Mouse (Mus musculus): ENCODE measurements around the gene Dagla. TPM values are rescaled to one million over a fixed set of nuclear protein-coding genes. Genes with fewer than 3 reads are reported as not detected.

The Dagla gene
- total and polyA plus RNA-seq, 2 experiments: 0.18 to 0.93 TPM

- 35% methylated on average over 9 of the region's 9 CpGs for WGBS
Measured at GRCm38 (mm10) chr19:10333545-10334252, 29.0 kb upstream of the Dagla start.

GRCm38 (mm10) chr19:10331706-10332105 lies 27.0 kb upstream of the Dagla start:
- 59% methylated on average over 4 of the region's 4 CpGs for WGBS
- Histone ChIP-seq H3K27ac (replicated peaks; ENCODE audit: insufficient read depth, low read depth, low read length) (no peak overlapping the region), H3K27me3 (ENCODE audit: control insufficient read depth, insufficient read depth, low read length) (0 out of 2 replicates have a peak, but pooled peaks cover 2% of the 10 kb centered on the region), H3K36me3 (ENCODE audit: control insufficient read depth, insufficient read depth, low read length) (no peaks in the 10 kb centered on the region), H3K79me2 (ENCODE audit: control insufficient read depth, insufficient read depth, low read length) (no peaks in the 10 kb centered on the region), H3K9ac (ENCODE audit: low read depth, low read length) (no peak overlapping the region), H3K4me1 (ENCODE audit: control insufficient read depth, insufficient read depth, low read length) (no peaks in the 10 kb centered on the region), H3K4me3 (ENCODE audit: insufficient read depth, low read depth, low read length) (no peak overlapping the region)
- DNase-seq (ENCODE audit: extremely low read depth, low read depth, low spot score): no peak
- TF ChIP-seq POLR2A (IDR thresholded peaks at IDR 0.05; ENCODE audit: extremely low read depth, insufficient read depth, low read length): no peak
- TF ChIP-seq CTCF (IDR thresholded peaks at IDR 0.05; ENCODE audit: low read depth, low read length): no peak

More at GRCm38 (mm10) chr19:10333545-10334252, 29.0 kb upstream of the Dagla start:
- TF ChIP-seq POLR2A (IDR thresholded peaks at IDR 0.05; ENCODE audit: extremely low read depth, insufficient read depth, low read length): no peak
- peak; percentile 83 for TF ChIP-seq CTCF (IDR thresholded peaks at IDR 0.05; ENCODE audit: low read depth, low read length)
- no peaks in the 10 kb centered on the region for H3K4me1 ChIP-seq (ENCODE audit: control insufficient read depth, insufficient read depth, low read length)
- no peak overlapping the region for H3K9ac ChIP-seq (ENCODE audit: low read depth, low read length)
- 0 out of 2 replicates have a peak, but pooled peaks cover 2% of the 10 kb centered on the region for H3K27me3 ChIP-seq (ENCODE audit: control insufficient read depth, insufficient read depth, low read length)
- H3K4me3 ChIP-seq (ENCODE audit: insufficient read depth, low read depth, low read length): no peak overlapping the region
- H3K79me2 ChIP-seq (ENCODE audit: control insufficient read depth, insufficient read depth, low read length): no peaks in the 10 kb centered on the region
- DNase-seq (ENCODE audit: extremely low read depth, low read depth, low spot score): no peak
- no peak overlapping the region for H3K27ac ChIP-seq (replicated peaks; ENCODE audit: insufficient read depth, low read depth, low read length)
- no peaks in the 10 kb centered on the region for H3K36me3 ChIP-seq (ENCODE audit: control insufficient read depth, insufficient read depth, low read length)

GRCm38 (mm10) chr19:10329033-10329432 lies 24.4 kb upstream of the Dagla start:
- Histone ChIP-seq H3K9ac (ENCODE audit: low read depth, low read length) (no peak overlapping the region), H3K4me3 (ENCODE audit: insufficient read depth, low read depth, low read length) (no peak overlapping the region), H3K27ac (replicated peaks; ENCODE audit: insufficient read depth, low read depth, low read length) (no peak overlapping the region), H3K79me2 (ENCODE audit: control insufficient read depth, insufficient read depth, low read length) (no peaks in the 10 kb centered on the region), H3K36me3 (ENCODE audit: control insufficient read depth, insufficient read depth, low read length) (no peaks in the 10 kb centered on the region), H3K4me1 (ENCODE audit: control insufficient read depth, insufficient read depth, low read length) (peaks cover 2% of the 10 kb centered on the region), H3K27me3 (ENCODE audit: control insufficient read depth, insufficient read depth, low read length) (0 out of 2 replicates have a peak, but pooled peaks cover 2% of the 10 kb centered on the region)
- WGBS: 73% methylated on average over 8 of the region's 8 CpGs
- DNase-seq (ENCODE audit: extremely low read depth, low read depth, low spot score): no peak
- no peak for TF ChIP-seq CTCF (IDR thresholded peaks at IDR 0.05; ENCODE audit: low read depth, low read length)
- no peak for TF ChIP-seq POLR2A (IDR thresholded peaks at IDR 0.05; ENCODE audit: extremely low read depth, insufficient read depth, low read length)

GRCm38 (mm10) chr19:10326609-10327008 lies 21.9 kb upstream of the Dagla start:
- TF ChIP-seq CTCF (IDR thresholded peaks at IDR 0.05; ENCODE audit: low read depth, low read length): no peak
- no peak for TF ChIP-seq POLR2A (IDR thresholded peaks at IDR 0.05; ENCODE audit: extremely low read depth, insufficient read depth, low read length)
- Histone ChIP-seq H3K79me2 (ENCODE audit: control insufficient read depth, insufficient read depth, low read length) (no peaks in the 10 kb centered on the region), H3K4me1 (ENCODE audit: control insufficient read depth, insufficient read depth, low read length) (peaks cover 6% of the 10 kb centered on the region), H3K27me3 (ENCODE audit: control insufficient read depth, insufficient read depth, low read length) (no peaks in the 10 kb centered on the region), H3K27ac (replicated peaks; ENCODE audit: insufficient read depth, low read depth, low read length) (no peak overlapping the region), H3K4me3 (ENCODE audit: insufficient read depth, low read depth, low read length) (no peak overlapping the region), H3K36me3 (ENCODE audit: control insufficient read depth, insufficient read depth, low read length) (no peaks in the 10 kb centered on the region), H3K9ac (ENCODE audit: low read depth, low read length) (no peak overlapping the region)
- DNase-seq (ENCODE audit: extremely low read depth, low read depth, low spot score): no peak
- 57% methylated on average over 3 of the region's 3 CpGs for WGBS

DNA sequence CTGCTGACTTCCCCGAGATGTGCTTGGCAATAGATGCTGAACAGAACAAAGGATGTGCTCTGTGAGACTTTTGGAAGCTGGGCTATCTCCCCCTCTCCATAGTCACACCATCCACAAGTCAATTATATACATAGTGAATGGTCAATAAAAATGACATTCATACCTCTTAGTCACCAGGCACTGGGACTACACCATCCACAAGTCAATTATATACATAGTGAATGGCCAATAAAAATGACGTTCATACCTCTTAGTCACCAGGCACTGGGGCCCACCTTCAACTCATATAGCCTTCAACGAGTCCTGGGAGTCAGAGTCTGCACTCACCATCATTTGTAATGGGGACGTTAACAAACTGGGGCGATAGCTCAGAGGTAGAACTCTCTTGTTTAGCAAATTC lies 19.2 kb upstream of the Dagla start:
- Histone ChIP-seq H3K36me3 (ENCODE audit: control insufficient read depth, insufficient read depth, low read length) (no peaks in the 10 kb centered on the region), H3K79me2 (ENCODE audit: control insufficient read depth, insufficient read depth, low read length) (no peaks in the 10 kb centered on the region), H3K27me3 (ENCODE audit: control insufficient read depth, insufficient read depth, low read length) (no peaks in the 10 kb centered on the region), H3K4me1 (ENCODE audit: control insufficient read depth, insufficient read depth, low read length) (peaks cover 6% of the 10 kb centered on the region), H3K27ac (replicated peaks; ENCODE audit: insufficient read depth, low read depth, low read length) (no peak overlapping the region), H3K9ac (ENCODE audit: low read depth, low read length) (no peak overlapping the region), H3K4me3 (ENCODE audit: insufficient read depth, low read depth, low read length) (no peak overlapping the region)
- DNase-seq (ENCODE audit: extremely low read depth, low read depth, low spot score): no peak
- WGBS: 80% methylated on average over 5 of the region's 5 CpGs
- no peak for TF ChIP-seq CTCF (IDR thresholded peaks at IDR 0.05; ENCODE audit: low read depth, low read length)
- TF ChIP-seq POLR2A (IDR thresholded peaks at IDR 0.05; ENCODE audit: extremely low read depth, insufficient read depth, low read length): no peak

DNA sequence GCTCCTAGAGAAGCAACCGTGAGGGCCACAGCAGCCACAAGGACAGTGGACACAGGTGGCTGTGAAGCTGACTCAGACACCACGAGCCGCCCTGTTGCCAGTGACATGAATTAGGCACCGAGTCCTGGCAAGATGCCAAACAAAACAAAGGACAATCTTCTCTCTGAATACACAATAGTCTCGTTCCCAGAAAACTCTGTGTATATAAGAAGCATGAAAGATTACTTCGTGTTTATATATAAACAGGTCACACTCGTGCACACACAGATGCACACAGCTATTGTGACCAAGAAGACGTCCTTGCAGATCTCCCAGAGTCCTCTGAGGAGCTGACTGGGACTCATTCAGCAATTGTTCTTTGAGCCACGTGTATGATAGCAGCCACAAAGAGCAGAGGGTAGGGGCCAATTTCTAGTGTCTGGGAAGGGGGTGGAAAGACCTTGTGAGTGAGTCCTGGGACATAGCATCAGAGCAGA lies 18.7 kb upstream of the Dagla start:
- TF ChIP-seq CTCF (IDR thresholded peaks at IDR 0.05; ENCODE audit: low read depth, low read length): no peak
- TF ChIP-seq POLR2A (IDR thresholded peaks at IDR 0.05; ENCODE audit: extremely low read depth, insufficient read depth, low read length): no peak
- peak; percentile 52 for DNase-seq (ENCODE audit: extremely low read depth, low read depth, low spot score)
- no peaks in the 10 kb centered on the region for H3K36me3 ChIP-seq (ENCODE audit: control insufficient read depth, insufficient read depth, low read length)
- no peaks in the 10 kb centered on the region for H3K27me3 ChIP-seq (ENCODE audit: control insufficient read depth, insufficient read depth, low read length)
- WGBS: 6% methylated on average over 9 of the region's 9 CpGs
- H3K9ac ChIP-seq (ENCODE audit: low read depth, low read length): no peak overlapping the region
- H3K4me1 ChIP-seq (ENCODE audit: control insufficient read depth, insufficient read depth, low read length): peaks cover 6% of the 10 kb centered on the region
- no peak overlapping the region for H3K4me3 ChIP-seq (ENCODE audit: insufficient read depth, low read depth, low read length)
- H3K79me2 ChIP-seq (ENCODE audit: control insufficient read depth, insufficient read depth, low read length): no peaks in the 10 kb centered on the region
- H3K27ac ChIP-seq (replicated peaks; ENCODE audit: insufficient read depth, low read depth, low read length): no peak overlapping the region

Measured in liver, adult 2 months (tissue).